Mouse (Mus musculus) C2C12 (cell line): ENCODE measurements around the gene Pced1a. TPM values are rescaled to one million over a fixed set of nuclear protein-coding genes. Genes with fewer than 3 reads are reported as not detected.

Experiments
- H3K27me3 ChIP-seq: one replicate; pipeline ENCODE4 v1.6.1; 2011; ENCODE audit not compliant: control insufficient read depth, insufficient read depth, insufficient read length
- H3K36me3 ChIP-seq: one replicate; pipeline ENCODE4 v1.6.1; 2011; ENCODE audit not compliant: control insufficient read depth, insufficient read depth
- H3K4me3 ChIP-seq: one replicate; pipeline ENCODE4 v1.5.1; 2011; ENCODE audit warnings: mild to moderate bottlenecking, control low read depth; ENCODE audit not compliant: poor library complexity, insufficient read depth, severe bottlenecking
- H3K79me2 ChIP-seq: one replicate; pipeline ENCODE4 v1.6.1; 2011; ENCODE audit not compliant: control insufficient read depth, insufficient read depth
- H3K79me3 ChIP-seq: one replicate; pipeline ENCODE4 v1.6.1; 2011; ENCODE audit warnings: low read depth, control low read depth
- H3ac ChIP-seq: one replicate; pipeline ENCODE3; 2011; ENCODE audit warnings: low read depth; ENCODE audit not compliant: control insufficient read depth, insufficient read length
- CEBPB ChIP-seq: IDR thresholded peaks from one replicate; pipeline ENCODE4 v1.6.1; 2011; ENCODE audit warnings: low read depth, mild to moderate bottlenecking, control low read depth, moderate library complexity
- CTCF ChIP-seq: IDR thresholded peaks from one replicate; pipeline ENCODE4 v1.5.1; 2011; ENCODE audit not compliant: control insufficient read depth, insufficient read depth, insufficient read length
- FOSL1 ChIP-seq: IDR thresholded peaks from one replicate; pipeline ENCODE4 v1.8.0; 2011; ENCODE audit warnings: mild to moderate bottlenecking, low read length; ENCODE audit not compliant: poor library complexity, insufficient read depth, severe bottlenecking
- MAX ChIP-seq: IDR thresholded peaks from one replicate; pipeline ENCODE4 v1.6.1; 2011; ENCODE audit warnings: mild to moderate bottlenecking, control low read depth
- MYOD1 ChIP-seq: IDR thresholded peaks from one replicate; pipeline ENCODE4 v1.6.1; 2011; ENCODE audit warnings: low read depth; ENCODE audit not compliant: control insufficient read depth, insufficient read length
- MYOG ChIP-seq: IDR thresholded peaks from one replicate; pipeline ENCODE4 v1.6.1; 2011; ENCODE audit not compliant: control insufficient read depth, insufficient read length; ENCODE audit errors: extremely low read depth
- USF1 ChIP-seq: IDR thresholded peaks from one replicate; pipeline ENCODE4 v1.6.1; 2011; ENCODE audit warnings: low read depth, mild to moderate bottlenecking, control low read depth, moderate library complexity
- polyA plus RNA-seq: library from polyadenylated mRNA; unstranded; fragments of >200 nt; fragmentation: generic; extraction: Trizol; gene quantifications from one replicate; pipeline ENCODE4 v1.2.1, GENCODE M21; 2012; ENCODE audit warnings: missing spikeins

Gene Pced1a
- polyA plus RNA-seq, 1 experiment, result 15.4 TPM

DNA sequence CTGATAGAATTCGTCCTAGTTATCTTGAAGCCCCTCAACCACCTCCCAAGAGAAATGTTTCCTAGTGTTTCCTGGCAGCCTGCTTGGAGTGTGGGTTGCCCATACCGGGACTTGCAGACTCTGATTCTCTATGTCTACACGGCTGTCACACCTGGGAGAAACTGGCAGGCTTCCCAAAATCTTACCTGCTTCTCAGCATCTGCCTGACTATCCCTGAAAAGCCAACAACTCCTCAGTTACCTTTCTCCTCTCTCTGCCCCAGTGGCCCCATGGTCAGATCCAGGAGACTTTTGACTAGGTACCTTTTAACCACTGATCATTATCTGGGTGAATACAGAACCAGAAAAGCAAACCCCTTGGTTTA, 27.2 kb upstream of the Pced1a start:
- Histone ChIP-seq H3K27me3 (no peaks in the 10 kb centered on the region), H3K79me3 (peaks cover 53% of the 10 kb centered on the region), H3ac (no peak overlapping the region), H3K79me2 (peaks cover 65% of the 10 kb centered on the region), H3K4me3 (no peak overlapping the region), H3K36me3 (peaks cover under 1% of the 10 kb centered on the region)
- no peak for TF ChIP-seq CTCF
- TF ChIP-seq USF1, result no peak

DNA sequence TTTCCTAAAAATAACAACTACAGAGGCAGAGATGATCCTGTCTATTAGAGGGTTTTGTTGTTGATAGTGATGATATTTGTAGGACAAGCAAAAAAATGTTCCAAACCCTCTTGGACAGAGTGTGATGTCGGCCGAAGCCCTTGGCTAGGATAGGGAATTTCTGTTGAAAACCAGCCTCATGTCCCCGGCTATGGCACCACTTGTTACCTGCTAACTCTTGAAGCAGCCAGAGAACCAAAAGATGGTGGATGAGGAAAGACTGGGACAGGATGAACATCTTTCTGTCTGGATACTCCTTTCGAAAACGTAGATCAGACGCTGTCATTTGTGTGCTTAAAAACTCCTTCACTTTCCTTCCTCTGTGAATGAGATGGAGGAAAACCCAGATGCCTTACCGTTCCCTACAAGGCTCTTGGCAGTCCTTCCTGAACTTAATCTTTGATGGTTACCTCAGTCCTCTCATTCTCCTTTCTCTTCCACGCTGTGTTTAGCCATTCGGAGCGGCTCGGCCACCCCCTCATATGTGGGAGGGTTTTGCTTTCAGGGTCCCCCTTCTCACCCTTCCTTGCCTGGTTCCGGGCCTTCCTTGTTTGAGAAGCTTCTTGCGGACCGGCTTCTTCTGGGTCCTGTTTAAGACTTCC, 26.7 kb upstream of the Pced1a start:
- TF ChIP-seq MAX (no peak), USF1 (no peak), CEBPB (no peak), FOSL1 (no peak), MYOG (no peak), MYOD1 (no peak), CTCF (no peak)
- H3K27me3 ChIP-seq, result no peaks in the 10 kb centered on the region
- no peaks in the 10 kb centered on the region for H3K36me3 ChIP-seq
- peak overlapping the region; percentile 36 for H3ac ChIP-seq
- H3K4me3 ChIP-seq, result peak overlapping the region; percentile 85
- H3K79me3 ChIP-seq, result peaks cover 49% of the 10 kb centered on the region
- peaks cover 60% of the 10 kb centered on the region for H3K79me2 ChIP-seq

DNA sequence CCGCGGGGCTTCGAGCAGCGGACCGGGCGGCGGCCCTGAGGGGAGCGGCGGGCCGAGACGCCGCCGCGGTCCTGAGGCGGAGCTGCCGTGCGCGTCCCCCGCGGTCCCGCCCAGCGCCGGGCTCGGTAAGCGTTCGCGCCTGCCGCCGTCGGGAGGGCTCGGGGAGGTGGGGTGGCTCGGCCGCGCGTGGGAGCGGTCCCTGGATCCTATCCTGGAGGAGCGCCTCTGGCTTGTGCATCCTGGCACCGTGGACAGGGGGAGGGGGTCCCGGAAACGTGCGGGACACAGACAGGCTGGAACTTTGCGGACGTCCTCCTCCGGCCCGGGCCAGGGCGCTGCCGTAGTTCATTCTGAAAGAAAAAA, 25.9 kb upstream of the Pced1a start:
- no peaks in the 10 kb centered on the region for H3K27me3 ChIP-seq
- TF ChIP-seq MYOG (no peak), MAX (no peak), CEBPB (no peak), USF1 (no peak), MYOD1 (no peak), FOSL1 (no peak), CTCF (no peak)
- H3K4me3 ChIP-seq, result peak overlapping the region; percentile 85
- H3K36me3 ChIP-seq, result peaks cover 7% of the 10 kb centered on the region
- peaks cover 41% of the 10 kb centered on the region for H3K79me3 ChIP-seq
- H3ac ChIP-seq, result peak overlapping the region; percentile 90
- H3K79me2 ChIP-seq, result peaks cover 52% of the 10 kb centered on the region

DNA sequence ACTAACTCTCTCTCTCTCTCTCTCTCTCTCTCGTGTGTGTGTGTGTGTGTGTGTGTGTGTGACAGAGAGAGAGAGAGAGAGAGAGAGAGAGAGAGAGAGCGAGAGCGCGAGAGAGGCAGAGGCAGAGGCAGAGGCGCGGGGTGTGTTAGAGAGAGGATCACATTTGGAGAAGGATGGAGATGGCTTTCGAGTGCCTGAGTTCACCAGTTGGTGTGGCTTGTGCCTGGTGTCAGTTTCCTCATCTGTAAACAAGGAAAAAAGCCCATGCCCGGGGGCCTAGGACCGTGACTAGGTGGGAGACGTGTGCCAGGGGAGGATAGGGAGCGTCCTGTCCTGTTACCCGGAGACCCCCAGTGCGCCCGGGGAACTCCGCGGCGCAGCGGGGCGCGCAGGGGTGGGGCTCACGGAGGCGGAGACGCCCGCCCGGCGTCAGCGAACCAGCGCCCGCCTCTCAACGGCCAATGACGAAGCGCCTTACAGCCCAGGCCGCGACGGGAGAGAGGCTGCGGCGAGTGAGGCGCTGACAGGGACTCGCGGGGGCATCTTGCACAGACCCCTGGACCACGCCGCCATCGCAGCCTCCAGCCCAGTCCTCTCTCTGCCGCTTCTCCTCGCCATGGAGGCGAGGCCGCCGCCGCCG, 25.4 kb upstream of the Pced1a start, which contains the start of gene Ptpra:
TSS of gene Ptpra (plus strand) at position 485 of the 640 bp plus-strand sequence.
- Histone ChIP-seq H3K4me3 (peak within 1 kb of the TSS; percentile 85), H3K27me3 (no peaks in the 10 kb centered on the region), H3ac (peak within 1 kb of the TSS; percentile 90), H3K79me2 (peaks cover 47% of the 10 kb centered on the region), H3K79me3 (peaks cover 36% of the 10 kb centered on the region), H3K36me3 (peaks cover 11% of the 10 kb centered on the region)
- TF ChIP-seq USF1 (no peak), FOSL1 (no peak), CTCF (no peak), MYOD1 (no peak), CEBPB (no peak), MAX (no peak), MYOG (no peak)

DNA sequence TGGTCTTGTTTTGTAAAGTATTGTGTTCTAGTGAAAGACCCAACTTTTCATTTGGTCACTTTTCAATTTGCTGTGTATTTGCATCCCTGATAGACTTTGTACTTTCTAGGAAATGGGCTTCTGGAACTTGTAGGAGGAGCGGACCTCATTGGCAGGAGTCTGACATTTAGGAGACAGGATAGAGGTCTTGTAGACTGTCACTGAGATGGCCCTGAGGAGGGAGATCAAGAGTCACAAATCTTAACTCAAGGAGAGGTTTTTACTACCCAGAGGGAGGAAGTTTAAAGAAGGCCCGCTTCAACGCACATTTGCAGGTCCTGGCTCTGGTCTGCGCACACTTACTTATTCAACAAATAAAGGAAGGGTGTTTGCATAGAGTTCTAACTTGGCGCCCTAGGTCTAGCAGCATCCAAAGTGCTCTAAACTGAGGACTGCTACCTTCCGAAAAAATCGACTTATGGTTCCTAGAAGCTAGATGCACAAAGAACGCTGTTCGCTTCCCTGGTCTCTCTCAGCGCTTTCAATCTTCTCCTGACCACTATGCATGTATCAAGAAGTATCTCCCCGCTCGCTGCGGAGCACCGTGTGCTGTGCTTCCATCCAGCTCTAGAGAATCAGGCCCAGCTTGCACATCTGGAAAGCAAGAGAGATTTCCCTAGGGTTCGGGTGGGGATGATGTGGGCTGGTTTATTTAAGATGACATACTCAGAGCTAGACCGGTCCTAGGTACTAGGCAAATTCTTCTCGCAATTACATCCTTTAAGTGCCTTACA, 24.7 kb upstream of the Pced1a start:
- Histone ChIP-seq H3ac (no peak overlapping the region), H3K79me2 (peaks cover 40% of the 10 kb centered on the region), H3K27me3 (no peaks in the 10 kb centered on the region), H3K36me3 (peaks cover 14% of the 10 kb centered on the region), H3K4me3 (peak overlapping the region; percentile 85), H3K79me3 (peaks cover 30% of the 10 kb centered on the region)
- TF ChIP-seq MYOG (no peak), CTCF (no peak), CEBPB (no peak), FOSL1 (no peak), USF1 (no peak), MAX (no peak)

DNA sequence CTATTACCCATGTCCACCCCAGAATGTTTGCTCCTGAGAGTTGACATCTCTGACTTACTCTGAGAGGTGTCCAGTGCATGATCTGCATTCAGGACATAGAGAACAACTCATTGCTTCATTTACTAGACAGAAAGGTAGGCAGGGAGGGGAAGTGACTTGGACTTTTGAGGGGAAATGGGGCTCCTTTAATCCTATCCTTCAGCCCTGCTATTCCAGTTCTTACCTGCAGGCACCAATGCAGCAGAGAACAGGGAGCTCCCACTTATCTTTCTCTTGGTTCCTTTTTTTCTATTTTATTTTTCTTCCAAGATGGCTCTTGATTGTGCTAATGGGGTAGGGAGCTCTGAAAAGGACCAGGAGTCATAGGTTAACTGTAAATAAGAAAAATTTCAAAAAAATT, 23.9 kb upstream of the Pced1a start:
- TF ChIP-seq CTCF (no peak), CEBPB (no peak), FOSL1 (no peak), MAX (no peak), MYOD1 (no peak), MYOG (no peak), USF1 (no peak)
- no peak overlapping the region for H3K4me3 ChIP-seq
- H3K79me2 ChIP-seq, result peaks cover 32% of the 10 kb centered on the region

More for the DNA sequence above, 23.9 kb upstream of the Pced1a start:
- no peak overlapping the region for H3ac ChIP-seq
- H3K36me3 ChIP-seq, result peaks cover 22% of the 10 kb centered on the region
- peaks cover 26% of the 10 kb centered on the region for H3K79me3 ChIP-seq
- H3K27me3 ChIP-seq, result no peaks in the 10 kb centered on the region
